Mouse (Mus musculus): Measurements from ENCODE around the gene 1810010H24Rik. TPM values are rescaled to one million over a fixed set of nuclear protein-coding genes. Genes with fewer than 3 reads are reported as not detected.
A peak's percentile ranks its signal among the peaks of the same experiment; 100 is the strongest.
"Not testable (repeated sequence)": the region's sequence is repeated elsewhere in the genome, so short reads cannot be mapped to it uniquely, and the experiment has no call there.

1810010H24Rik gene
- polyA plus RNA-seq, 1 experiment from 2014 or later, result 1.9 TPM

- H3K9me3 ChIP-seq (ENCODE audit: control insufficient read depth, low read length), result no peaks in the 10 kb centered on the region
- H3K4me3 ChIP-seq (ENCODE audit: low read length), result no peak overlapping the region
- no peak overlapping the region for H3K27ac ChIP-seq (ENCODE audit: low read length)
- 34% methylated on average over 8 of the region's 8 CpGs for WGBS
- H3K36me3 ChIP-seq (ENCODE audit: control insufficient read depth, insufficient read depth, low read length), result no peaks in the 10 kb centered on the region
- peaks cover 7% of the 10 kb centered on the region; the same call in 1 of the 2 replicates for H3K4me1 ChIP-seq (ENCODE audit: control insufficient read depth, insufficient read depth, low read length)
- no peak overlapping the region for H3K4me2 ChIP-seq (ENCODE audit: low read depth, low read length)
- ATAC-seq, result no peak
- no peaks in the 10 kb centered on the region for H3K27me3 ChIP-seq (replicated peaks; ENCODE audit: control insufficient read depth, insufficient read depth, low read length)
- H3K9ac ChIP-seq (ENCODE audit: low read depth, low read length), result no peak overlapping the region
Measured at GRCm38 (mm10) chr11:107018606-107019005, 6.9 kb upstream of the 1810010H24Rik start.

DNA sequence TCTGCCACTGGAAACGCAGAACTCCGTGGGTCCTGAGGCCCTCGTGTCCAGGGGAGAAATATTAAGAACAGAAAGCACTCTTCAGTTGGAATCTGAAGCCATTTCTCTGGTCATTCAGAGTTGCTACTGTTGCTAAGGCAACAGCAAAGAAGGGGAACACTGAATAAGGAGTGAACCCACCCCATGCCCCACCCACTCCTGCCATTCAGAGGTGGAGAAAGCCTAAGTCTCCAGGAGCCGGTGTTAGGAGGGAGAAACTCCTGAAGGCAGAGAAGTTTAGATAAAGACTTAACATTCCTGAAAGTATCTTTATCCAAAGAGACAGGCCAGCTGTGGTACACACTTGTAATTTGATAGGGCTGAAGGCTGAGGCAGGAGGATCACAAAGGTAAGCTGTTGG is 6.2 kb upstream of the 1810010H24Rik start:
- no peaks in the 10 kb centered on the region for H3K36me3 ChIP-seq (ENCODE audit: control insufficient read depth, insufficient read depth, low read length)
- H3K9me3 ChIP-seq (ENCODE audit: control insufficient read depth, low read length), result no peaks in the 10 kb centered on the region
- H3K9ac ChIP-seq (ENCODE audit: low read depth, low read length), result no peak overlapping the region
- no peak overlapping the region for H3K4me2 ChIP-seq (ENCODE audit: low read depth, low read length)
- WGBS, result 72% methylated on average over 4 of the region's 4 CpGs
- peaks cover 12% of the 10 kb centered on the region for H3K4me1 ChIP-seq (ENCODE audit: control insufficient read depth, insufficient read depth, low read length)
- H3K27ac ChIP-seq (ENCODE audit: low read length), result no peak overlapping the region
- no peak overlapping the region for H3K4me3 ChIP-seq (ENCODE audit: low read length)
- no peak for ATAC-seq
- no peaks in the 10 kb centered on the region for H3K27me3 ChIP-seq (replicated peaks; ENCODE audit: control insufficient read depth, insufficient read depth, low read length)

- H3K4me1 ChIP-seq (ENCODE audit: control insufficient read depth, insufficient read depth, low read length), result peaks cover 11% of the 10 kb centered on the region
- ATAC-seq; H3K36me3 ChIP-seq (ENCODE audit: control insufficient read depth, insufficient read depth, low read length); H3K9ac ChIP-seq (ENCODE audit: low read depth, low read length); H3K4me3 ChIP-seq (ENCODE audit: low read length); H3K9me3 ChIP-seq (ENCODE audit: control insufficient read depth, low read length); H3K27ac ChIP-seq (ENCODE audit: low read length); H3K4me2 ChIP-seq (ENCODE audit: low read depth, low read length); H3K27me3 ChIP-seq (replicated peaks; ENCODE audit: control insufficient read depth, insufficient read depth, low read length): not testable (repeated sequence)
- 89% methylated on average over 3 of the region's 5 CpGs for WGBS
Measured at GRCm38 (mm10) chr11:107019722-107020121, 5.8 kb upstream of the 1810010H24Rik start.

DNA sequence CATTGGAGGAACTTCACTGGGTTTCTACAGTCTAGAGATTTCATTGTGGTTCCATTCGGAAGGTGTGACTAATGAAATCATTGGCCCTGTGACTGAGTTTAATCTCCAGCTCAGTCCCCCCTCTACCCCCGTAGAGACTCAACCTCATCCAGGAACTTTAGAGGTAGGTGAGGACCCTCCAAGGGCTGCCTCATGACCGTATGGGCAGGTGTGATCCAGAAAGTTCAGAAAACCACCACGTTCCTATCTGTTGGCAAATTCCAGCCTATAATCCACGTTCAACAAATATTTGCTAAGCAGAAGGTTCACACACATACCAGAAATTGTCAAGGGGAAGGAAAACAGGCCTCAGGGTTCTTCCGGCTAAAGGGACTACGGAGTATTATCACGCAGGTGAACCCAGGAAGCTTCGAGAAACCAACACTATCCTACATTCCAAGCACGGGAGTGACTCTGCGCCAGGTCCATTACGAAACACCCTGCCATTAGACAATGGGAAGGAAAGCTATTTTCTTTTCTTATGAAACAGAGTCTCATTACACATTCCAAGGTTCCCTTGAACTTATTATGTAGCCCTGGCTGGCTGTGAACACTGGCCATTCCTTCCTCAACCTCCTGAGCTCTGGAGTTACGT is 3.3 kb upstream of the 1810010H24Rik start:
- peak; percentile 65; the same call in 1 of the 2 replicates for ATAC-seq
- Histone ChIP-seq H3K9me3 (ENCODE audit: control insufficient read depth, low read length) (no peaks in the 10 kb centered on the region), H3K4me1 (ENCODE audit: control insufficient read depth, insufficient read depth, low read length) (peaks cover 29% of the 10 kb centered on the region), H3K36me3 (ENCODE audit: control insufficient read depth, insufficient read depth, low read length) (no peaks in the 10 kb centered on the region), H3K27me3 (replicated peaks; ENCODE audit: control insufficient read depth, insufficient read depth, low read length) (no peaks in the 10 kb centered on the region), H3K4me2 (ENCODE audit: low read depth, low read length) (no peak overlapping the region), H3K9ac (ENCODE audit: low read depth, low read length) (no peak overlapping the region), H3K27ac (ENCODE audit: low read length) (peak overlapping the region; percentile 57), H3K4me3 (ENCODE audit: low read length) (no peak overlapping the region)
- WGBS, result 67% methylated on average over 13 of the region's 13 CpGs

DNA sequence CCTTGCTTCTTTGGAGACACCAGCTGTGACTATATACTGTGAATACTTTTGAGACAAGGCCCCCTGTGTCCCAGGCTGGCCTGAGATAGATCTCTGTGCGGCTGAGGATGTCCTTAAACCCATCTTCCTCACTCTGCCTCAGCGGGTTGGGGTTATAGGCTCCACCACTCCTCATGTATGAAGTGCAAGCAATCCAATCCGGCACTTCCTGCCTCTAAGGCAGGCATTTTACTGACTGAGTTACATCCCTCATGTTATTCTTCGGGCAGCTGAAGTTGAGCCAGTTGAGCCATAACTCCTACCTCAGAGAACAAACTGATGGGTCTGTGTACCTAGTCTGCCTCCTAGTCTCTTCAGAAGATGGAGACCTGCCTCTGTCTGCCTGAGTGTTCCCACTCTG is 1.1 kb upstream of the 1810010H24Rik start:
- Histone ChIP-seq H3K9ac (ENCODE audit: low read depth, low read length) (no peak overlapping the region), H3K27me3 (replicated peaks; ENCODE audit: control insufficient read depth, insufficient read depth, low read length) (no peaks in the 10 kb centered on the region), H3K27ac (ENCODE audit: low read length) (0 out of 2 replicates have a peak overlapping the region, but pooled peaks have one; percentile 10), H3K4me1 (ENCODE audit: control insufficient read depth, insufficient read depth, low read length) (peaks cover 35% of the 10 kb centered on the region), H3K9me3 (ENCODE audit: control insufficient read depth, low read length) (no peaks in the 10 kb centered on the region), H3K36me3 (ENCODE audit: control insufficient read depth, insufficient read depth, low read length) (no peaks in the 10 kb centered on the region), H3K4me3 (ENCODE audit: low read length) (no peak overlapping the region), H3K4me2 (ENCODE audit: low read depth, low read length) (no peak overlapping the region)
- ATAC-seq, result no peak
- 52% methylated on average over 4 of the region's 4 CpGs for WGBS

- no peak for ATAC-seq
- H3K36me3 ChIP-seq (ENCODE audit: control insufficient read depth, insufficient read depth, low read length), result no peaks in the 10 kb centered on the region
- H3K27me3 ChIP-seq (replicated peaks; ENCODE audit: control insufficient read depth, insufficient read depth, low read length), result no peaks in the 10 kb centered on the region
- H3K4me2 ChIP-seq (ENCODE audit: low read depth, low read length), result peak overlapping the region; percentile 77
- peaks cover 41% of the 10 kb centered on the region for H3K4me1 ChIP-seq (ENCODE audit: control insufficient read depth, insufficient read depth, low read length)
- 0 out of 2 replicates have a peak overlapping the region, but pooled peaks have one; percentile 1 for H3K9ac ChIP-seq (ENCODE audit: low read depth, low read length)
- H3K27ac ChIP-seq (ENCODE audit: low read length), result no peak overlapping the region
- no peaks in the 10 kb centered on the region for H3K9me3 ChIP-seq (ENCODE audit: control insufficient read depth, low read length)
- WGBS, result 10% methylated on average over 12 of the region's 12 CpGs
- peak overlapping the region; percentile 67 for H3K4me3 ChIP-seq (ENCODE audit: low read length)
Measured at GRCm38 (mm10) chr11:107026554-107027430, 1.3 kb downstream of the 1810010H24Rik start.

GRCm38 (mm10) chr11:107027431-107028274 is 2.2 kb downstream of the 1810010H24Rik start:
- Histone ChIP-seq H3K36me3 (ENCODE audit: control insufficient read depth, insufficient read depth, low read length) (no peaks in the 10 kb centered on the region), H3K9me3 (ENCODE audit: control insufficient read depth, low read length) (no peaks in the 10 kb centered on the region), H3K4me3 (ENCODE audit: low read length) (peak overlapping the region; percentile 67), H3K27ac (ENCODE audit: low read length) (peak overlapping the region; percentile 88), H3K4me1 (ENCODE audit: control insufficient read depth, insufficient read depth, low read length) (peaks cover 39% of the 10 kb centered on the region), H3K9ac (ENCODE audit: low read depth, low read length) (peak overlapping the region; percentile 82), H3K4me2 (ENCODE audit: low read depth, low read length) (peak overlapping the region; percentile 68), H3K27me3 (replicated peaks; ENCODE audit: control insufficient read depth, insufficient read depth, low read length) (no peaks in the 10 kb centered on the region)
- WGBS, result under 1% methylated on average over 92 of the region's 107 CpGs
- ATAC-seq, result peak; percentile 92

DNA sequence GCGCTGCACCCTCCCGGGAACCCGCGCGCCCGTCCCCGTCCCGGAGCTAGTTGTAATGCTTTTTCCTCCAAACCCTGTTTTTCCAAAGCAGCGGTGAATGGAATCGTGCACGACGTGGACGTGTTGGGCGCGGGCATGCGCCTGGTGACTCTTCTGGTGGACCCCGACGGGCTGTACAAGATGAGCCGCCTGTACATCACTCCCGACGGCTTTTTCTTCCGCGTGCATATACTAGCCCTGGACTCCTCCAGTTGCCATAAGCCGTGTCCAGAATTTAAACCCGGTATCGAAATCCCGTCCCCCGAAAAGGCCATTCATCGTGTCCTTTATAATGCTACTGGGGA is 2.8 kb downstream of the 1810010H24Rik start:
- no peaks in the 10 kb centered on the region for H3K36me3 ChIP-seq (ENCODE audit: control insufficient read depth, insufficient read depth, low read length)
- no peaks in the 10 kb centered on the region for H3K9me3 ChIP-seq (ENCODE audit: control insufficient read depth, low read length)
- peak overlapping the region; percentile 88 for H3K27ac ChIP-seq (ENCODE audit: low read length)
- ATAC-seq, result peak; percentile 63
- H3K27me3 ChIP-seq (replicated peaks; ENCODE audit: control insufficient read depth, insufficient read depth, low read length), result no peaks in the 10 kb centered on the region
- H3K9ac ChIP-seq (ENCODE audit: low read depth, low read length), result peak overlapping the region; percentile 82
- peaks cover 39% of the 10 kb centered on the region for H3K4me1 ChIP-seq (ENCODE audit: control insufficient read depth, insufficient read depth, low read length)
- 5% methylated on average over 29 of the region's 29 CpGs for WGBS
- peak overlapping the region; percentile 68 for H3K4me2 ChIP-seq (ENCODE audit: low read depth, low read length)
- peak overlapping the region; percentile 67 for H3K4me3 ChIP-seq (ENCODE audit: low read length)

DNA sequence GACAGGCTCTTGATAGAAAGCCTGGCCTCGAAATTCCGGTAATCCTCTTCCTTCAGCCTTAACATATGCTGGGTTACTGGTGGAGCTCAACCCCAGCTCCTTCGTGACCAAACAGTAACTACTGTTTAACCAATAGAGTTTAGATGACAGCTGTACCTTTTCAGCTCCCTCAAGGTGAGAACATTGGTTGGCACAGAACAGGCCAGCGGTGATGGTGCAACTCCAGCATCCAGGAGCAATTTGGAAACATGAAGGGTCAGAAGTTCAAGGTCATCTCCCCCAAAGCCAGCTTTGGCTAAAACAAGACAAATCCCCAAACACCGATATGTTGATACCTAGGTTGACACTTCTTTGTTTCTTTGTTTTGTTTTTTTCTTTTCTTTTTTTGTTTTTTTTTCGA is 3.3 kb downstream of the 1810010H24Rik start:
- 66% methylated on average over 6 of the region's 6 CpGs for WGBS

More for the DNA sequence above, 3.3 kb downstream of the 1810010H24Rik start:
- ATAC-seq, result no peak
- Histone ChIP-seq H3K4me3 (ENCODE audit: low read length) (peak overlapping the region; percentile 67), H3K4me2 (ENCODE audit: low read depth, low read length) (peak overlapping the region; percentile 68), H3K9ac (ENCODE audit: low read depth, low read length) (peak overlapping the region; percentile 82), H3K4me1 (ENCODE audit: control insufficient read depth, insufficient read depth, low read length) (peaks cover 39% of the 10 kb centered on the region), H3K36me3 (ENCODE audit: control insufficient read depth, insufficient read depth, low read length) (no peaks in the 10 kb centered on the region), H3K9me3 (ENCODE audit: control insufficient read depth, low read length) (no peaks in the 10 kb centered on the region), H3K27ac (ENCODE audit: low read length) (peak overlapping the region; percentile 88), H3K27me3 (replicated peaks; ENCODE audit: control insufficient read depth, insufficient read depth, low read length) (no peaks in the 10 kb centered on the region)
